Mouse (Mus musculus) MEL-GATA-1-ER (cell line): Measurements from ENCODE around the gene Olfr612.
"Not testable (repeated sequence)": the region's sequence is repeated elsewhere in the genome, so short reads cannot be mapped to it uniquely, and the experiment has no call there.

ENCODE experiments used
- DNase-seq: peaks from one replicate; pipeline ENCODE4 v3.0.0-alpha.2; 2012; ENCODE audit warnings: low read depth; ENCODE audit errors: extremely low read depth

The Olfr612 gene

GRCm38 (mm10) chr7:103542617-103543016 lies at the start of gene Olfr612:
TSS of gene Olfr612 (minus strand) at chr7:103542717.
- DNase-seq: not testable (repeated sequence)

- no peak for DNase-seq
Observed at GRCm38 (mm10) chr7:103589803-103590202, 47.3 kb upstream of the Olfr612 start, which contains the start of gene Olfr618. TSS of gene Olfr618 (plus strand) at chr7:103590103.

- DNase-seq: no peak
Observed at GRCm38 (mm10) chr7:103572761-103573160, 30.2 kb upstream of the Olfr612 start, which contains the start of gene Olfr617. TSS of gene Olfr617 (plus strand) at chr7:103573061.

GRCm38 (mm10) chr7:103569043-103569442 lies 26.5 kb upstream of the Olfr612 start, which contains the start of gene Olfr616:
TSS of gene Olfr616 (minus strand) at chr7:103569143.
- DNase-seq: no peak

- no peak for DNase-seq
Observed at GRCm38 (mm10) chr7:103555779-103556178, 13.3 kb upstream of the Olfr612 start, which contains the start of gene Olfr615. TSS of gene Olfr615 (plus strand) at chr7:103556079.

- DNase-seq: no peak
Observed at GRCm38 (mm10) chr7:103547774-103548173, 5.3 kb upstream of the Olfr612 start, which contains the start of gene Olfr613. TSS of gene Olfr613 (plus strand) at chr7:103548074.

- DNase-seq: not testable (repeated sequence)
Observed at GRCm38 (mm10) chr7:103520746-103521145, 21.8 kb downstream of the Olfr612 start, which contains the start of gene Olfr611. TSS of gene Olfr611 (minus strand) at chr7:103520846.

- no peak for DNase-seq
Observed at GRCm38 (mm10) chr7:103512022-103512421, 30.5 kb downstream of the Olfr612 start, which contains the start of gene Olfr610. TSS of gene Olfr610 (minus strand) at chr7:103512122.

- no peak for DNase-seq
Observed at GRCm38 (mm10) chr7:103497962-103498361, 44.6 kb downstream of the Olfr612 start, which contains the start of gene Olfr609. TSS of gene Olfr609 (minus strand) at chr7:103498062.
